Mouse (Mus musculus) brain, adult 10 weeks (tissue): Measurements from ENCODE around the gene Ccl21b. TPM values are rescaled to one million over a fixed set of nuclear protein-coding genes. Genes with fewer than 3 reads are reported as not detected.

Experiments used
- polyA plus RNA-seq: library from polyadenylated mRNA; stranded (reverse); fragments of 350-450 nt; fragmentation: Illumina TruSeq; extraction: RNeasy Lipid Tissue Mini Kit (QIAGEN cat#74804); gene quantifications from one replicate; pipeline ENCODE4 v1.2.3, GENCODE M21; 2015; ENCODE audit warnings: low read depth, low replicate concordance

Ccl21b gene
- polyA plus RNA-seq = not detected

DNA sequence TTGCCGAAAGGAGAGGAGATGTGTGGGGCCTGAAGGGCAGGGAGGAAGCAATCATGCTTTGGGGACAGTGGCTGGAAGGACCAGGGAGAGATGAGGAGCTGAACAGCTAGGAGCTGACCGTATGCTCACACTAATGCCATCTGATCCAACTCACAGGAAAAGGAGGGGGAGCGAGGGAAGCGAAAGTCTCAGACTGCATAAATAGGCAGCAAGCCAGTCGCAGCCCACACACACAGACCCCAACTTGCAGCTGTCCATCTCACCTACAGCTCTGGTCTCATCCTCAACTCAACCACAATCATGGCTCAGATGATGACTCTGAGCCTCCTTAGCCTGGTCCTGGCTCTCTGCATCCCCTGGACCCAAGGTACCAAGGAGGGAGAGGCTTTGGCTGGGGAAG is at the start of gene Ccl21b:
Gene Ccl21b, plus strand, starts transcription at position 301 of the 400 bp plus-strand sequence.

GRCm38 (mm10) chr4:42240339-42240738 is 15.2 kb upstream of the Ccl21b start, which contains the start of gene Gm10600:
Gene Gm10600 (plus strand): TSS chr4:42240639.

DNA sequence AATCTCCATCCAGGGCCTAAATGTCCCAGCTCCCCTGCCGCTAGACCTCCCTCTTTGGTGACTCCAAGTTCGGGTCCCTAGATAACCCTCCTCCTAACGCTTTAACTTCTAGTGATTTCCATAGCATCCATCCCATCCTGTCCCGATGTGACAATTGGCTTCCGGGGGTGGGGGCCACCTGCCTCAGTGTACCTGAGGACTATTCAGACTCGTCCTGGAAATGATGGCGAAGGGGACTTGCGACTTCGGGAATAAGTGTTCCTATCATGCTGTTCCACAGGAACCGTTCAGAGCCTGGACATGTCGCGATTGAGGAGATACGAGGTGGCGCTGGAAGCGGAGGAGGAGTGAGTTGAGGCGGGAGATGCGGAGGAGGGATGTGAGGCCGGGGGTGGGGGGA is 38.4 kb downstream of the Ccl21b start, which contains the start of gene Gm21953:
Gene Gm21953, plus strand, starts transcription at position 301 of the 400 bp plus-strand sequence.

Other genes starting within 250 kb of the Ccl21b start
- gene Gm21093, start 221.0 kb upstream of the Ccl21b start, polyA plus RNA-seq = 3.2 TPM
- gene Gm3893, start 164.6 kb upstream of the Ccl21b start, polyA plus RNA-seq = not detected
- 34.7 TPM for gene Gm13304, start 140.9 kb upstream of the Ccl21b start, polyA plus RNA-seq
- gene Gm13306, start 102.3 kb upstream of the Ccl21b start, polyA plus RNA-seq = 55.1 TPM
- gene Gm13305, start 87.2 kb upstream of the Ccl21b start, polyA plus RNA-seq = 1.5 TPM
- 7.0 TPM for gene Gm10600, start 15.1 kb upstream of the Ccl21b start, polyA plus RNA-seq
- gene Gm21953, start 38.5 kb downstream of the Ccl21b start, polyA plus RNA-seq = not detected
- not detected for gene Fam205a3, start 62.6 kb downstream of the Ccl21b start, polyA plus RNA-seq
- not detected for gene Gm21586, start 183.6 kb downstream of the Ccl21b start, polyA plus RNA-seq
- 1.1 TPM for gene Gm2163, start 211.0 kb downstream of the Ccl21b start, polyA plus RNA-seq